Mouse (Mus musculus): ENCODE measurements around the gene Olfr992. TPM values are rescaled to one million over a fixed set of nuclear protein-coding genes. Genes with fewer than 3 reads are reported as not detected.
"Not testable (repeated sequence)": the region's sequence is repeated elsewhere in the genome, so short reads cannot be mapped to it uniquely, and the experiment has no call there.

Gene Olfr992
- total RNA-seq (2021), result not detected

- DNase-seq (ENCODE audit: extremely low spot score in 1 of 2, low spot score in 1 of 2), result no peak
These were observed at the start of gene Olfr992 for GRCm38 (mm10) chr2:85409369-85409768. TSS of gene Olfr992 (minus strand) at chr2:85409469.

GRCm38 (mm10) chr2:85443539-85443938, 34.3 kb upstream of the Olfr992 start, which contains the start of gene Olfr995:
TSS of gene Olfr995 (minus strand) at chr2:85443639.
- no peak for DNase-seq (ENCODE audit: extremely low spot score in 1 of 2, low spot score in 1 of 2)

- no peak for DNase-seq (ENCODE audit: extremely low spot score in 1 of 2, low spot score in 1 of 2)
These were observed 33.3 kb upstream of the Olfr992 start for GRCm38 (mm10) chr2:85442546-85442945.

- no peak for DNase-seq (ENCODE audit: extremely low spot score in 1 of 2, low spot score in 1 of 2)
These were observed 27.1 kb upstream of the Olfr992 start, which contains the start of gene Olfr994 for GRCm38 (mm10) chr2:85436351-85436750. TSS of gene Olfr994 (minus strand) at chr2:85436451.

- no peak for DNase-seq (ENCODE audit: extremely low spot score in 1 of 2, low spot score in 1 of 2)
These were observed 16.6 kb upstream of the Olfr992 start for GRCm38 (mm10) chr2:85425893-85426292.

- no peak for DNase-seq (ENCODE audit: extremely low spot score in 1 of 2, low spot score in 1 of 2)
These were observed 5.5 kb upstream of the Olfr992 start, which contains the start of gene Olfr993 for GRCm38 (mm10) chr2:85414777-85415176. TSS of gene Olfr993 (minus strand) at chr2:85414877.

- DNase-seq (ENCODE audit: extremely low spot score in 1 of 2, low spot score in 1 of 2), result not testable (repeated sequence)
These were observed 46.1 kb downstream of the Olfr992 start, which contains the start of gene Olfr988 for GRCm38 (mm10) chr2:85363127-85363526. TSS of gene Olfr988 (minus strand) at chr2:85363227.

Other genes with a start within 250 kb of the Olfr992 start
- gene Lrrc55, start 212.3 kb downstream of the Olfr992 start, total RNA-seq (2021), result 10 to 100 TPM; 15.0 to 19.1 TPM
- not detected for gene Olfr987, start 70.2 kb downstream of the Olfr992 start, total RNA-seq (2021)
- gene Olfr988, start 46.2 kb downstream of the Olfr992 start, total RNA-seq (2021), result not detected
- not detected for gene Olfr993, start 5.4 kb upstream of the Olfr992 start, total RNA-seq (2021)
- not detected for gene Olfr994, start 27.0 kb upstream of the Olfr992 start, total RNA-seq (2021)
- not detected for gene Olfr995, start 34.2 kb upstream of the Olfr992 start, total RNA-seq (2021)
- under 1 TPM; 0.20 to 0.21 TPM for gene 4833423E24Rik, start 109.6 kb upstream of the Olfr992 start, total RNA-seq (2021)
- gene Olfr996, start 169.7 kb upstream of the Olfr992 start, total RNA-seq (2021), result not detected
- not detected for gene Olfr998, start 179.5 kb upstream of the Olfr992 start, total RNA-seq (2021)
- gene Olfr1000, start 202.4 kb upstream of the Olfr992 start, total RNA-seq (2021), result not detected
- gene Olfr1002, start 241.2 kb upstream of the Olfr992 start, total RNA-seq (2021), result not detected